Mouse (Mus musculus) stomach, postnatal 0 days (tissue): ENCODE measurements at regions not wholly inside any gene's neighbourhood (a gene's known extent, or its start where the extent isn't known, plus 50 kb on each side); places are given as distances from the start of the nearest gene placed in this dataset.

ENCODE experiments used
- ATAC-seq: fragments of 200-750 bp; cut with Nextera tagmentation; 2 replicates; pipeline ENCODE4 v1.8.0; 2017; ENCODE audit not compliant: low FRiP score, low TSS enrichment
- DNase-seq: peaks from one replicate; pipeline ENCODE4 v3.0.0-alpha.2; 2016; ENCODE audit warnings: low spot score
- H3K27ac ChIP-seq: fragments of 300-500 bp; sonication (generic); replicated peaks from 2 replicates; pipeline ENCODE4 v1.5.1; 2014; ENCODE audit warnings: mild to moderate bottlenecking, control low read depth
- H3K27me3 ChIP-seq: fragments of 300-500 bp; sonication (generic); 2 replicates; pipeline ENCODE4 v1.6.1; 2014; ENCODE audit warnings: low read length; ENCODE audit not compliant: control insufficient read depth, insufficient read depth
- H3K36me3 ChIP-seq: fragments of 300-500 bp; sonication (generic); 2 replicates; pipeline ENCODE4 v1.6.1; 2014; ENCODE audit warnings: low read length, mixed read lengths; ENCODE audit not compliant: control insufficient read depth, insufficient read depth
- H3K4me1 ChIP-seq: fragments of 300-500 bp; sonication (generic); replicated peaks from 2 replicates; pipeline ENCODE4 v1.6.1; 2014; ENCODE audit warnings: antibody characterized with exemption; ENCODE audit not compliant: control insufficient read depth, insufficient read depth
- H3K4me2 ChIP-seq: fragments of 300-500 bp; sonication (generic); replicated peaks from 2 replicates; pipeline ENCODE4 v1.6.1; 2014; ENCODE audit warnings: low read depth, mild to moderate bottlenecking, control low read depth, moderate library complexity
- H3K4me3 ChIP-seq: fragments of 300-500 bp; sonication (generic); 2 replicates; pipeline ENCODE4 v1.5.1; 2014; ENCODE audit warnings: low read depth, low read length, control low read depth
- H3K9ac ChIP-seq: fragments of 300-500 bp; sonication (generic); 2 replicates; pipeline ENCODE4 v1.6.1; 2014; ENCODE audit warnings: mild to moderate bottlenecking, low read length, control low read depth, mixed read lengths
- H3K9me3 ChIP-seq: fragments of 300-500 bp; sonication (generic); 2 replicates; pipeline ENCODE4 v1.6.1; 2016; ENCODE audit warnings: low read length; ENCODE audit not compliant: control insufficient read depth
- CTCF ChIP-seq: IDR thresholded peaks from 2 replicates; pipeline ENCODE4 v1.5.1; 2016; ENCODE audit warnings: antibody characterized with exemption, low read depth, mild to moderate bottlenecking, moderate library complexity
- EP300 ChIP-seq: optimal IDR thresholded peaks from 2 replicates; pipeline ENCODE3; 2016; ENCODE audit warnings: antibody characterized with exemption
- WGBS: fragments of 180-500 bp; shearing (Covaris S2); extraction: QIAGEN DNeasy Blood & Tissue Kit; methylation state at CpG from one replicate; pipeline ENCODE4 v1.1.7; 2014; 5-methylcytosine and 5-hydroxymethylcytosine counted together

- H3K36me3 ChIP-seq = peaks cover 3% of the 10 kb centered on the region; the same call in 1 of the 2 replicates
- H3K4me2 ChIP-seq = no peak overlapping the region
- no peak overlapping the region for H3K4me3 ChIP-seq
- no peak overlapping the region for H3K9ac ChIP-seq
- no peak for ATAC-seq
- no peak for TF ChIP-seq EP300
- TF ChIP-seq CTCF = no peak
- no peaks in the 10 kb centered on the region for H3K4me1 ChIP-seq
- H3K27ac ChIP-seq = no peak overlapping the region
- peak; percentile 19 for DNase-seq
- H3K9me3 ChIP-seq = peaks cover 68% of the 10 kb centered on the region
- H3K27me3 ChIP-seq = no peaks in the 10 kb centered on the region
- 67% methylated on average over 27 of the region's 27 CpGs for WGBS
These were observed 276.0 kb downstream of the Gm21863 start for GRCm38 (mm10) chr12:20230141-20230892.

- ATAC-seq = no peak
- no peak overlapping the region for H3K27ac ChIP-seq
- H3K9me3 ChIP-seq = peaks cover 68% of the 10 kb centered on the region
- no peak for TF ChIP-seq CTCF
- no peak for TF ChIP-seq EP300
- H3K36me3 ChIP-seq = peaks cover 3% of the 10 kb centered on the region; the same call in 1 of the 2 replicates
- H3K9ac ChIP-seq = no peak overlapping the region
- 66% methylated on average over 8 of the region's 8 CpGs for WGBS
- no peaks in the 10 kb centered on the region for H3K4me1 ChIP-seq
- no peak for DNase-seq
- H3K4me3 ChIP-seq = no peak overlapping the region
- H3K4me2 ChIP-seq = no peak overlapping the region
- H3K27me3 ChIP-seq = no peaks in the 10 kb centered on the region
These were observed 276.6 kb downstream of the Gm21863 start for GRCm38 (mm10) chr12:20230893-20231235.

DNA sequence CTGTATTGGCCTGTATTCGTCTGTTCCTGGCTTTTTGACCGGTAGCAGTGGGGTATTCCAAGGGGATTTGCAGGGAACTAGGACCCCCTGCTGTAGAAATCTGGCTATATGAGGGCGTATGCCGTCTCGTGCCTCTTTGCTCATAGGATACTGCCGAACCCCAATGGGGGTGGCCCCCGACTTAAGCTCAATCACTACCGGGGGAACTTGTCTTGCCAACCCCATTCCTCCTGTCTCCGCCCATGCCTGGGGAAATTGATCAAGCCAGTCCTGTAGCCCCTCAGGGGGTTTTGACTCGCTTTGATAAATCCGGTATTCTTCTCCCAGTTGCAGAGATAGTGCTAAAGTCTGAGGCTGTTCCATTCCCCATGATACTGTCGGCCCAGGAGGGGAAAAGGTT is 277.2 kb downstream of the Gm21863 start:
- no peaks in the 10 kb centered on the region for H3K4me1 ChIP-seq
- no peak overlapping the region for H3K4me3 ChIP-seq
- no peak overlapping the region for H3K27ac ChIP-seq
- peak; percentile 31 for DNase-seq
- no peak overlapping the region for H3K4me2 ChIP-seq
- H3K9me3 ChIP-seq = peaks cover 68% of the 10 kb centered on the region
- TF ChIP-seq EP300 (no peak), CTCF (no peak)
- no peaks in the 10 kb centered on the region for H3K27me3 ChIP-seq
- 65% methylated on average over 12 of the region's 12 CpGs for WGBS
- peak; percentile 41; the same call in 1 of the 2 replicates for ATAC-seq
- no peak overlapping the region for H3K9ac ChIP-seq
- peaks cover 3% of the 10 kb centered on the region; the same call in 1 of the 2 replicates for H3K36me3 ChIP-seq

- DNase-seq (peak; percentile 20), ATAC-seq (peak; percentile 24; the same call in 1 of the 2 replicates)
- TF ChIP-seq EP300 (no peak), CTCF (no peak)
- 71% methylated on average over 14 of the region's 14 CpGs for WGBS
- Histone ChIP-seq H3K36me3 (peaks cover 3% of the 10 kb centered on the region; the same call in 1 of the 2 replicates), H3K4me1 (no peaks in the 10 kb centered on the region), H3K9ac (no peak overlapping the region), H3K4me2 (no peak overlapping the region), H3K9me3 (peaks cover 64% of the 10 kb centered on the region), H3K27ac (no peak overlapping the region), H3K27me3 (no peaks in the 10 kb centered on the region), H3K4me3 (no peak overlapping the region)
These were observed 277.8 kb downstream of the Gm21863 start for GRCm38 (mm10) chr12:20231986-20232541.

- Histone ChIP-seq H3K4me3 (peak overlapping the region; percentile 0; the same call in 1 of the 2 replicates), H3K9me3 (peaks cover 58% of the 10 kb centered on the region), H3K4me2 (no peak overlapping the region), H3K36me3 (peaks cover 3% of the 10 kb centered on the region; the same call in 1 of the 2 replicates), H3K4me1 (no peaks in the 10 kb centered on the region), H3K9ac (no peak overlapping the region), H3K27me3 (no peaks in the 10 kb centered on the region), H3K27ac (no peak overlapping the region)
- ATAC-seq (peak; percentile 74), DNase-seq (peak; percentile 47)
- WGBS = 70% methylated on average over 32 of the region's 32 CpGs
- TF ChIP-seq CTCF (no peak), EP300 (no peak)
These were observed 278.6 kb downstream of the Gm21863 start for GRCm38 (mm10) chr12:20232746-20233453.
